Mouse (Mus musculus) urinary bladder, postnatal 25 days (tissue): ENCODE results near the gene Pinlyp.

Experiments
- DNase-seq: peaks from one replicate; pipeline ENCODE4 v3.0.0; 2022; ENCODE audit warnings: low spot score

Gene Pinlyp

DNA sequence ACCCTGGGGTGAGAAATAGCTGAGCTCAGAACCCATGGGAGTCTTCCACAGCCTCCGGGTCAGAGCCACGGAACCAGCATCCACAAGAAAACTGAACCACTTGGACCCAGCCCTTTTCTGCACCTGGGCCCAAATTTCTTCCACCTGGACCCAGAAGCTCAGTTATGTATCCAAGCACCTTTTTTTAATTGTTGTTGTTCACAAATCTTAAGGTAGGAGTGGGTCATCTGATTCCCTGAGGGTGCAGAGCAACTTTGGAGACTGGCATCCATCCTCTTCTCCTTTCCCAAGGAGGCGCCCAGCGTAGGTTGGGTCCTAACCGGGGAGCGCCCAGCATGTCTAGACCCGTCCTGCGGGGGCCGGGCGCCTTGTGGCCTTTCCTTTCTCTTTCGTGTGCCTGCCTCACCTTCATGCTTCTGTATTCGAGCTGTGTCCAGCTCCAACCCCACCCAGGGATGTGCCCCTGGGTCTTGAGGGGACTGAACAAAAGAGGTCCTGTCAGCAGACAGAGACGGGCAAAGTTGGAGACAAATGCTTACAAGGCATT, at the start of gene Pinlyp, which contains the start of gene Xrcc1:
Pinlyp (minus strand) TSS at position 51 of the 547 bp plus-strand sequence.
Xrcc1 (plus strand) TSS at position 222 of the 547 bp plus-strand sequence.
- DNase-seq = peak; percentile 30

DNA sequence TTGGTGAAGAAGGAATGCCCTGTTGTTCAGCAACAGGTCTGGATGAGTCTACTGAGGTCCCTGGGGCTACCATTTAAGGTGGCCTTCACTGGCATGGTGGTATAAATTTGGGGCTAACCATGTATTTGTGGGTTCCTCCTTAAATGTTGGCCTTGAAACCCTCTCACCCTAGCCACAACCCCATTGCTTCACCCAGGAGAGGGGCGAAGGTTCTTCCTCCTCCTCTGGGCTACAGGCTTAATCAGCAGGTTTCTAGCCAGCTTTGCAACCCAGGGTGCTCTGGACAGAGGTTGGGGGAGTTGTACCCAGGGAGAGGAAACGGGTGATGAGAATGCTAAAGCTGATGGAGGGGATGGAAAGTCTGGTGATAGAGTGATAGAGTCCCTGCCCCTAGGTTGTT, 49.5 kb upstream of the Pinlyp start:
- DNase-seq = no peak

DNA sequence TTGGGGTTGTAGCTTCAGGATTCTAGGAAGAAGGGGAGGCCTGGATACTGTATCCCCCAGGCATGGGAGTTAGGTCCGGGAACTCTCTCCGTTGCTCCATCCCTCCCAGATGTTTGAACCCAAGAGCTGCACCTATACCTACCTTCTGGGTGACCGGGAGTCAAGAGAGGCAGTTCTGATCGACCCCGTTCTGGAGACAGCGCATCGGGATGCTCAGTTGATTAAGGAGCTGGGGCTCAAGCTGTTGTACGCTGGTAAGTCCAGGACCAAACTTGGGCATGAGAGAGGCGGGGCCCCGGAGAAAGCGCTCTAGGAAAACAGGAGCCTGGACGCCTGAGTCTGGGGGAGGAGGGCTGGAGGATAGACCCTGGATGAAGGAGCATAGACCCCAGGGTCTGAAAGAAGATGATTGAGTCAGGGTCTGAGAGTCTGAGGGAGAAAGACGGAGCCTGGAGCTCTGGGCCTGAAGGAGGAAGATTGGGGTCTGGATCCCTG, 48.4 kb upstream of the Pinlyp start:
- DNase-seq = no peak

DNA sequence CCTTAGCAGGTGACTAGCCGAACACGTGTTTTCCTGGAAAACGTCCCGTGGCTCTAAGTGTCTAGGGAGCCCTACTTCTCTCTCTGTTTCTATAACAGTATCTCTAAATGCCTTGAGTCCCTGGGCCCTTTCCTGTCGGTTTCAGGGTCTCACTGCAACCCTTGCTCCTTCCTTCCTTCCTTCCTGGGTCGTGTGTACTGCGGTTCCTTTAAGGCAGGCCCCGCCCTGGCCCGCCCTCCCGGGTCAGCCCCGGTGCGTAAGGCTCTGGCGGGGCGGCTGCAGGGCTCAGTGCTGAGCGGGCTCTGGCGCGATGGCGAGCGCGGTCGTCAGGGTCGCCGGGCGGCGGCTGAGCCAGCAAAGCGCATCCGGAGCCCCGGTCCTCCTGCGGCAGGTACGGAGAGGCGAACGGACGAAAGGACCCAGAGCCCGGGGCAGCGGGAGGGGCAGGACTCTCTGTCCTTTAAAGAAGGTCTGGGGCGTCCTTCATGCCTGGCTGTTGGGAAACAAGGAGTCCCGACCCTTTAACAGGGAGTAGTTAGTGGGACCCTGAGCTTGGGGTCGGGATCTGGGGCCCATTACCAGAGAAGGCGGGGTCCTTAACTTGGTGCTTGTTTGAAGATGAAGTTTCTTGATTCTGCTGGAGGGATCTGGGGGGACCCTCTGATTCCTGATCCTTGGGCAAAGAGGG, 47.8 kb upstream of the Pinlyp start:
- DNase-seq = peak; percentile 69

DNA sequence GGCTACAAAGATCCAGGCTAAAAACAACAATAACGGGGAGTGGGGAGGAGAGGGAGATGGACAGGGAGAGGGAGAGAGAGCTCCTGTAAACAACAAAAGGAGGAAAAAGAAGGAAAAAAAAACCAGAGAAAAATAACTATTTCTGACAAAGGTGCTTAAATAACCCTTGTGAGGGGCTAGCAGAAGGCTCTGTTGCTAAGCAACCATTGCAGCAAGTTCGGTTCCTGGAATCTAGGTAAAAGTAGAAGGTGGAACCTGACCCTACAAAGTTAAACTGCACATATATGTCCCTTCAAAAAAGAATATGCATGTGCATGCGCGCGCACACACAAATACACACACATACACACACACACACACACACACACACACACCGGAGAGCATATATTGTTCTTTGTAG, 46.9 kb upstream of the Pinlyp start:
- no peak for DNase-seq

DNA sequence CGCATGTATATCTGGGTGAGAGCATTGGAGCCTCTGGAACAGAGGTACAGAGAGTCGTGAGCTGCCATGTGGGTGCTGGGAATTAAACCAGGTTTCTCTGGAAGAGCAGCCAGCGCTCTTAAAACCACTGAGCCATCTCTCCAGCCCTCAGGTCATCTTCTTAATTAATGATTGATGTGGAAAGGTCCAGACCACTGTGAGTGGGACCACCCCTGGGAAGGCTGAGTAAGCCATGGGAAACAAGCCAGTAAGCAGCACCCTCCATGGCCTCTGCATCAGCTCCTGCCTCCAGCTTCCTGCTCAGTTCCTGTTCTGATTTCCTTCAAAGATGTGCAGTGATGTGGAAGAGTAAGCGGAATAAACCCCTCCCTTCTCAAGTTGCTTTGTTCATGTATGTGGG, 46.2 kb upstream of the Pinlyp start:
- no peak for DNase-seq

DNA sequence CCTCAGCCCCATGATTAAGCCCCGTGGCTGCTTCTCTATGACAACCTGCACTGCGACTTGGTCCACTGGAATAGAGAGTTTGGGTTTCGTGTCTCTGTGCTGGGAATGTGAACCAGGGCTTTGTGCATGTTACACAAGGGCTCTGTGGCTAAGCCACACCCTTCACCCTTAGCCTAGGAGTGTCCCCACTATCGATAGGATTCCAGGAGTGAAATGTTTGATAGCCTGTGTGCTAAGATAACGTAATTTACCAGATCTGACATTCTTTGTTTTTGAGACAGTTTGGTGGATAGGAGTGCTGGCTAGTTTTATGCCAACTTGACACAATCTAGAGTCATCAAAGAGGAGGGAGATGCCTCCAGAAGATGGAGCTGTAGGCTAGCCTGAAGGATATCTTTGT, 45.8 kb upstream of the Pinlyp start:
- DNase-seq = no peak

DNA sequence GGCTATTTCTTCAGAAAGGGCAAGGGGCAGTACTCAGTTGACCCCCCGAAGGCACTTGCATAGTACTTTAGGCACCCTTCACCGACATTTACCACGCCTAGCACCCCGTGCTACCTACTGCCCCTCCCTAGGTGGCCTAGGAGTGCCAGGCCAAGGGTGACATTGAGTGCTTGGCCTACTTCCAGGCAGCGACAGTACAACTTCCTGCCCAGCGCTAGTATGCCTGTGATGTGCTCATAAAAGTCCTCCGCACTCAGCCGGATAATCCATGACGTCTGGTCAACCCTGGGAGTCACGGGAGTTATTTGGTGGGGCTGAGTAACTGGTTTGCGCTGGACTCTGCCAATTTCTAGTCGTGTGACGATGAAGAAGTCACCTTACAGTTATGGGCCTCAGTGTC, 42.4 kb upstream of the Pinlyp start:
- DNase-seq = peak; percentile 29

DNA sequence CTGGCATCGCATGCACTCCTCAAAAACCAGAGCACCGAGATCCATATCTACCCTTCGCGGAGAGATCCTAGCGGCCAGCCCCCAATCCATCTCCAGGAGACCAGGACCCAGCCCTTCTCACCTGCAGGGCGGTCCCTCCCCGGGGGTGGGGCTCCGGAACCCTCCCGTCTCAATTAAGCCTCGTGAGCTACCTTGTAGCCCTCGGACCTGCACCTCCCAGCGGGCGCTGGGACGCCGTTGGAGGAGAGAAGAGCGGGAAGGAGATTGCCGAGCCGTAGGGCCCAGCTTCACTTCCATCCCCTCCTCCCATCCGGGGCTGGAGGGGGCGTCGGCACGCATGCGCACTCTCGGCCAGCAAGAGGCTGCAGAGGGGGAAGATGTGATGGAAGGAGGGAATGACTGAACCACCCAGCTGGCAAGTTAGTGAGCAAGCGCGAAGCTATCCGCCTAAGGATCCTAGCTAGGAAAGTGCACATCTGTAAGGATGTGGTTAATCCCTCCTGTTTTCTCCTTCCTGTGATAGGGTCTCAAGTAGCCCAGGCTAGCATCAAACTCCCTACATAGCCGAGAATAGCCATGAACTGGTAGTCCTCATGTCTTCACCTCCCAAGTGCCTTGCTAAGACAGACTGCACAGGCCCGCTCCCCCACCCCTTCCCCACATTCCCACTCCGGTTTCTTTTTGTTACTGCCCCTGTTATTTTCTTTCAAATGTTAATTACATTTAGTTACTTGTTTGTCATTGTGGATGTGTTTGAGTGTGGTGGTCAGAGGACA, 41.6 kb upstream of the Pinlyp start, which contains the start of the genes Ethe1 and Zfp575:
Ethe1 (plus strand) TSS at position 214 of the 776 bp plus-strand sequence.
Zfp575 (minus strand) TSS at position 312 of the 776 bp plus-strand sequence.
- DNase-seq = peak; percentile 56

DNA sequence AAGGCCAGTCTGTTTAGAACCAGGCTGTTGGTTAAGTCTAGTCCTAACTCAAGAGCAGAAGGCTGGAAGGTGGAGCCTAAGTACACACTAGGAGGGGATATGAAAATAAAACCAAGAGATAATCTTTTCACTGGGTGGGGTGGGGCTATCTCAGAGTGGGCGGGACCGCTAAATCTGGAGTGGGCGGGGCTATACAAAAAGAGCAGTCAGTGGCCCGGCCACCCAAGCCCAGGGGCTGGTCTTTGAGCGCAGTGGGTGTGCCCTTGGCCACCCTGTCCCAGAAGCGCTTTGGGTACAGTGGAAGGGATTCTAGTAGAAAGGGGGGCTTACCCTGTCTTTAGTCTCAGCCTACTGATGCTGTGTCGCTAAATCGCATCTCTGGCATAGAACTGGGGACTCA, 40.9 kb upstream of the Pinlyp start:
- DNase-seq = no peak

DNA sequence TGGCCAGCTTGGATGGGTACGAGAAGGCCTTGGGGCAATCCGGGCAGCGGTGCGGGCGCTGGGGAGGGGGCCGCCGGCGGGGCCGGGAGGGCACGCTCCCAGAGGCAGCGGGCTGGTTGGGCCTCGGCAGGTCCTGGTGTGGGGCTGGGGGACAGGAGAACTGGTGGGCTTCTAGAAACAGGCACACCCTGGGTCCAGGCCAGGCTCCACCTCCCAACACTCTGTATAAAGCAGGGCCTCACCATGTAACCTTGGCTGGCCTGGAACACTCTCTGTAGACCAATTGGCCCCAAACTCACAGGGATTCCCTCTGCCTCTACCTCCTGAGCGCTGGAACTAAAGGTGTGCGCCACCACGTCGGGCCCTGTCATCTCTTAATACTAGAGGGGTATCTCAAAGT, 40.1 kb upstream of the Pinlyp start:
- DNase-seq = no peak

DNA sequence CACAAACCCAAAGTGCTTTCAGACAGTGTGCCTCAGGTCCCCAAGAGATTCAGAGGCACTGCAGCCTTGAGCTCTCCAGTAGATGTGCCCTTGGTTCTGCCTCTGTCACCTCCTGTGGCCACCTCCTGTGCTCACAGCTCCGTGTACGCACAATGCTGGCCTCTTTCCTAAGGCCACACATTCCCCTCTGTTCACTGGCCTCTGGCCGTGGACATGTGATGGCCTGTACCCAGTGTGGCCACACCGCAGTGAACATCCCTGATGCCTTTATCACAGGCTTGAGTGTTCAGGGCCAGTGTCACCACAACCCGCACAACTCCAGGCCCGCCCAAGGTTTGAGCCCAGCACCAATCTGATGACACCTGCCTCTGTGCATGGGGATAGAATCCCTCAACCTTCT, 39.0 kb upstream of the Pinlyp start:
- no peak for DNase-seq

DNA sequence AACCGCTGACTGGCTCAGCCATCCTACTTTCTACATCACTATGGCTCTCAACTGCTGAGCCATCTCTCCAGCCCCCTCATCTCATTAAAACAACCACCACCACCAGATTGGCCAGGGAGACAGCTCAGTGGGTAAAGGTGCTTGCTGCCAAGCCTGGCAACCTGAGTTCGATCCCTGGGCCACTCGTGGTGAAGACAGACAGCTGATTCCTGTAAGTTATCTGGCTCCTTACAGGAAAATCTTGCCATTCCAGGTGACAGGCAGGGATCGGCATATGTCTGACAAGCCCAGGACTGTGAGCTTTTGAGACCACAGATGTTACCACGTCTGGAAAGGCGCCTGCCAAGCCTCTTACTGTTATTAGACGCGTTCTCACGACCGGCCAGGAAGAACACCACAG, 31.9 kb upstream of the Pinlyp start:
- DNase-seq = no peak

DNA sequence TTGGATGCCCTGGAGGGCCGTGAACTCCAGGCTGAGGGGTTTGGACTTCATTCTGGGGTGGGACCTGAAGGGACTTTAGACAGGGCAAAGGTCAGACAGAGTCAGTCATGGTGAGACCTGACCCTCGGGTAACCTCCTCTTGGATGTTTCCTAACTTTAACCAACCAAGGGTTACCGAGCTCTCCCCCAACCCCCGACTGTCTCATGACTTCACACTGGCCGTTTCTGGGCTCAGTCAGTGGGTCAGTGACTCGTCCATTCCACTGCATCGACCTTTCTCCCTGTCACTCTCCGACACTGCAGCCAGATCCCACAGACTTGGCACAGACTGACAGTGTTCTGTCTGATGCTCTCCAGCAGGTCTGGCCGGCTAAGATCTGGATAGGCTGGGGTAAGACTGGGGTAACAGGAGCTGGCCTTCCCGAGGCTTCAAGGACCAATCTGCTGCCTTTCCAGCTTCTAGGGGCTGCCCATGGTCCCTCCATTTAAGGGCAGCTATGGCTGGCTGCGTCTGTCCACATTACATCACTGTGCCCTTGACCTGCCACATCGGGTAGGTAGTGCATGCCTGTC, 28.4 kb upstream of the Pinlyp start:
- no peak for DNase-seq

DNA sequence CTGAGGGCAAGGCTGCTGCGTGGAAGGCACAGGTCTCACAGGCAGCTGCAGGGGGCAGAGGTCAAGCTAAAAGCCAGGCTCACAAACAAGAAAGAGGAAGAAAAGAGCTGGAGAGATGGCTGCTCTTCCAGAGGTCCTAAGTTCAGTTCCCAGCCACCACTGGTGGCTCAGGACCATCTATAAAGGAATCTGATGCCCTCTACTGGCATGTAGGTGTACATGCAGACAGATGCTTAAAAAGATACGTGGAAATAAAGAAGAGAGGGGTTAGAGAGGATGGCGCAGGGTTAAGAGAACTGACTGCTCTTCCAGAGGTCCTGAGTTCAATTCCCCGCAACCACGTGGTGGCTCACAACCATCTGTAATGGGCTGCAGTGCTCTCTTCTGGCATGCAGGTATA, 26.5 kb upstream of the Pinlyp start:
- no peak for DNase-seq

DNA sequence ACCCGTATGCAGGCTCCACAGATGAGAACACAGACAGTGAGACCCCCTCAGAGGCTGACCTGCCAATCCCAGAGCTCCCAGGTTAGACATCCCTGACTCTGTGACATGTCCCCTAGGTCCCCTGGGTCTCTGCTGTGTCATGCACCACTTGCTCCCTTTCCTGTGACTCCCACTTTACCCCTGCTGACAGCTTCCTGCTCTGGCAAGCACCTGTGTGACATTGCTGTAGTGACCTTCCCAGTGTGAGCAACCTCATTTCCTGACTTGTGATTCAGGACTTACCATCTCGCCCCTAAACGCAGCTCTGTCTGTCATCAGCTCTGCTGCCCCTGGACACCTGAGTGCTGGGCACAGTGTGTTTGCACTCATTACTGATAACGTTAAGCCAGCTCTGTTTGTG, 25.2 kb upstream of the Pinlyp start:
- no peak for DNase-seq

DNA sequence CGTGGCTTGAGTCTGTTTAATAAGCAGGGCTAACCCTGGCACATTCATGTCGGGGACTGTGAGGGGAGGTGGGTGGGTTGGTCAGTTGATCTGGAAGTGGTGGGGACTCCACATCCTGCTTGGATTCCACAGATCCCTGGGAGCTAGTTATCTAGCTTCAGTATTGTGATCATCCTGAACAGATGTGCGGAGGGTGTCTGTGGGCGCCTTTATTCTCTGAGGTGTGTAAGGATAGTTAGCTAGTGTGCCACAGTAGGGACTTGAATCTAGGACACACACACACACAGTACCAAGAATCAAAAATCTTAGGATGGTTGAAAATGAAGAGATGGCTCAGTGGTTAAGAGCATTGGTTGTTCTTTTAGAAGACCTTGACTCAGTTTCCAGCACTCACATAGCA, 22.6 kb upstream of the Pinlyp start:
- DNase-seq = no peak

DNA sequence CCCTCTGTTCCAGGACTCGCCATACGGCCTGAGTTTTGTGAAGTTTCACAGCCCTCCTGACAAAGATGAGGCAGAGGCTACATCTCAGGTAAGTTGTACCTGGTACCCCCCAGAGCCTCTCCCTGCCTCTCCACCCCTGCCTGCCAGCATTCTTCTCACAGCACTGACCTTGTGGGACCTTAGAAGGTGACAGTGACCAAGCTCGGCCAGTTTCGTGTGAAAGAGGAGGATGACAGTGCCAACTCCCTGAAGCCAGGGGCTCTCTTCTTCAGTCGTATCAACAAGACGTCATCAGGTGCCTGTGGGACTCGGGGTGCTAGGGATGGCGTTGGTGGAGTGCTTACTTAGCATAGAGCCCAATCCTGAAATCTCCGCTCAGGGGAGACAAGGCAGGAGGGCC, 20.3 kb upstream of the Pinlyp start:
- no peak for DNase-seq

DNA sequence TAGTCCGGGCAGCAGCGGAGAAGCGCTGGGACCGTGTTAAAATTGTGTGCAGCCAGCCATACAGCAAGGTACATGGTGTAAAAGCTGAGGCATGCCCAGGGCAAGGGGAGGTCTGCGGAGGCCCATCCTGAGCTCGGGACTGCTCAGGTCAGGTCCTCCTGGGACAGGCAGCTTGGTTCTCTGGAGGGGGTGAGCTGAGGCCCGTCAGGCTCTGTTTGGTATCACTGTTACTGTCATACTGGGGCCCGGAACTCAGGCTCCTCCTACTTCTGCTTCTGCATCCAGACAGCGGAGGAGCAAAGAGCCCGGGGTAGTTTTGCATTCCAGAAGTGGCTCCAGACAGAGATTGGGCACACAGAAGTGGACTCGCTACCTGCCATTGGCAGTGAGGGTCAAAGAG, 19.7 kb upstream of the Pinlyp start:
- no peak for DNase-seq

DNA sequence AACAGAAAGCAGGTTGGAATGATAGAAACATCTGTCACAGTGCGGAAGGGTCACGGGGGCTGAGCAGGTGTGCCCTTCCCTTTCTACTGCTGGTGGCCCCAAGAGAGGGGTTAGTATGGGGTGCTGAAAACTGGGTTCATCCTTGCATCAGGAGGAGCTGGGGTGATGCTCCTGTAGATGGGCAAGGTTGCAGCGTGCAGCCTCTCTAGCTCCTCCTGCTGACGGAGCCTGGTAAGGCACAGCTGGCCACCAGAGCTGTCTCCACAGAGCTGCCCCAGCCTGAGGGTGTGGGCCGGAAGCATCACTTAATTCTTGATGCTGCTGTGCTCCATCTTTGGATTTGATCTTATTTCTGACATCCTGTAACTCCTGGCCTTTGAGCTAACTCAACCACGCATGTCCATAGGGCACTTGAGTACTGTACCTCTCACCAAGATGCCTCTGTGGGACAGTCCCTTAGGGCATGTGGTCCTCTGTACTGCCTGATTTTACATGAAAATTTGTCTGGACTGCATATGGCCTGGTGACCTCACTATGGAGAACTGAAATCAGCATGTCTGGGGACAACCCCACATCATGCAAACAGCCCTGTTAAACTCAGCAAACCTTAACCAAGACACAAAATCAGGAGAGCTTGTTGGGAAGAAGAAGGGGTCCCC, 18.8 kb upstream of the Pinlyp start:
- DNase-seq = peak; percentile 69

DNA sequence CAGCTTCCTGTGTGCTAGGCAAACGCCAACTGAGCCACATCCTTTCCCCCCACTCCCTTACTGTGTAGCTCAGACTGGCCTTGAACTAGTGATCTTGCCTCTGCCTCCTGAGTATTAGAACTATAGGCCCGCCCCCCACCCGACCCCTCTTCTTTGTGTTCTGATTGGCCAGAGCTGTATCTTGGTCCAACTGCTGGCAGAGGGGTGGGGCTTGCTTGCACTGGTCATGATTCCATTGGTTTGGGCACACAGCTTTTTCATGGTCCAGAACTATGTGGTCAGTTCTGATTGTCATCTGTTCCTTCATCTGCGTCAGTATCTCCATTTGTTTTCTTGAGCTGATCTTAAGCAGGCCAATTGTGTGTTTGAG, 17.9 kb upstream of the Pinlyp start:
- DNase-seq = no peak

DNA sequence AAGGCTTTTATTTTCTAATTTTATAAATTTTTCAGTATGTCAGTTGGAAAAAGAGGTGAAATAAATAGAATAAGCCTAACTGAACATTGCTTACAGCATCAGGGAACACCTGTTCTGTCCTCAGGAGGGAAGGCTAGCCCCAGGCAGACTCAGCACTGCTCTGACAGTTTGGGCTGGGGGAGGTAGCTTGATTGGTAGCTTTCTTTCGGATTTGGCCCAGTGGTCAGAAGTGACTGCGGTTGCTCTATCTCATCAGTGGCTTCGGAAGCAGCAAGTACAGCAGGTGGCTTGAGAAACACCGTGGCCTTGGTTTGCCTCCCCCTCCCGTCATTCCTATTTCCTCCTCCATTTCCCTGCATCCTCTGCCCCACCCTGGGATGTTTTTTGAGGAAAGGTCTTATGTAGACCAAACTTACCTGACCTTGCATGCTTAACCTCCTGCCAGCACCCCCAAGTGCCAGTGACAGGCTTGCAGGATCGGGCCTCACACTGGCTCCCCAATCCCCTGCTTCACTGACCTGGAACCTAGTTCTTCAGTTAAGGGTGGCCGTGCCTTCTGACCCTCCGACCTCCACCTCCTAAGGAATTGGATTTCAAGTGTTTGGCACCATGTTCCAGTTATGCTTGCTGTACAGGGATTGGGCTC, 17.4 kb upstream of the Pinlyp start:
- no peak for DNase-seq
